Mouse (Mus musculus): ENCODE measurements around the gene Gan. TPM values are rescaled to one million over a fixed set of nuclear protein-coding genes. Genes with fewer than 3 reads are reported as not detected.

The Gan gene
- polyA plus RNA-seq, 1 experiment from 2014 or later = 1.7 TPM

DNA sequence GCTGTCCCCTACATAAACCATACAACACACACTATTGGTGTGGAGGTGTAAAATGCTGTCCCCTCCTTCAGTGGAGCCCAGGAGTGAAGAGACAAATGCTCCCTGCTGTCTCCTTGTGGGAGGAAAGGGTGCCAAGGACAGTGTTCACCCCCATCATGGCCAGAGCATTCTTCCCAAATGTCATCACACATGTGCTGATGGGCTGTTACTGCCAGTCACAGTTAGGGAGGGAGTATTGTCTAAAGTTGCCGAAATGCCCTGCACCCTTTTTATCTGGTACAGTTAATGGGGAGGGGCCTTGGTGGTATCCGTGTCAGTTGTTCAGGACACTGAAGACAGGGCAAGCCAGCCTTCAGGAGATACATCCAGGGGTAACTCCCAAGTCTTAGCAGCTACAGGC lies 8.6 kb downstream of the Gan start:
- Histone ChIP-seq H3K36me3 (ENCODE audit: control insufficient read depth, insufficient read depth, low read length) (no peaks in the 10 kb centered on the region), H3K4me3 (ENCODE audit: low read depth, low read length) (no peak overlapping the region), H3K9ac (ENCODE audit: low read depth, low read length) (no peak overlapping the region), H3K4me2 (no peak overlapping the region), H3K27me3 (ENCODE audit: control insufficient read depth, insufficient read depth, low read length) (no peaks in the 10 kb centered on the region), H3K9me3 (replicated peaks; ENCODE audit: control insufficient read depth, low read length) (no peaks in the 10 kb centered on the region), H3K27ac (ENCODE audit: low read depth, low read length) (no peak overlapping the region), H3K4me1 (ENCODE audit: control insufficient read depth, insufficient read depth, low read length) (peaks cover 12% of the 10 kb centered on the region)
- WGBS (ENCODE audit: insufficient replicate concordance) = 59% methylated on average over 2 of the region's 2 CpGs
- ATAC-seq (replicated peaks; ENCODE audit: insufficient number of reproducible peaks, low FRiP score, low TSS enrichment) = no peak

GRCm38 (mm10) chr8:117167243-117167883 lies 9.4 kb downstream of the Gan start:
- no peaks in the 10 kb centered on the region for H3K27me3 ChIP-seq (ENCODE audit: control insufficient read depth, insufficient read depth, low read length)
- no peak overlapping the region for H3K4me2 ChIP-seq
- no peak overlapping the region for H3K27ac ChIP-seq (ENCODE audit: low read depth, low read length)
- no peak overlapping the region for H3K9ac ChIP-seq (ENCODE audit: low read depth, low read length)
- H3K4me3 ChIP-seq (ENCODE audit: low read depth, low read length) = no peak overlapping the region
- no peaks in the 10 kb centered on the region for H3K9me3 ChIP-seq (replicated peaks; ENCODE audit: control insufficient read depth, low read length)
- no peaks in the 10 kb centered on the region for H3K36me3 ChIP-seq (ENCODE audit: control insufficient read depth, insufficient read depth, low read length)
- WGBS (ENCODE audit: insufficient replicate concordance) = 68% methylated on average over 8 of the region's 8 CpGs
- ATAC-seq (replicated peaks; ENCODE audit: insufficient number of reproducible peaks, low FRiP score, low TSS enrichment) = no peak
- H3K4me1 ChIP-seq (ENCODE audit: control insufficient read depth, insufficient read depth, low read length) = peaks cover 12% of the 10 kb centered on the region

GRCm38 (mm10) chr8:117168378-117168777 lies 10.4 kb downstream of the Gan start:
- H3K4me2 ChIP-seq = no peak overlapping the region
- peak overlapping the region; percentile 30; the same call in 1 of the 2 replicates for H3K9ac ChIP-seq (ENCODE audit: low read depth, low read length)
- no peak overlapping the region for H3K4me3 ChIP-seq (ENCODE audit: low read depth, low read length)
- WGBS (ENCODE audit: insufficient replicate concordance) = 75% methylated on average over 9 of the region's 9 CpGs
- no peaks in the 10 kb centered on the region for H3K9me3 ChIP-seq (replicated peaks; ENCODE audit: control insufficient read depth, low read length)
- no peaks in the 10 kb centered on the region for H3K36me3 ChIP-seq (ENCODE audit: control insufficient read depth, insufficient read depth, low read length)
- peaks cover 17% of the 10 kb centered on the region for H3K4me1 ChIP-seq (ENCODE audit: control insufficient read depth, insufficient read depth, low read length)
- no peak overlapping the region for H3K27ac ChIP-seq (ENCODE audit: low read depth, low read length)
- H3K27me3 ChIP-seq (ENCODE audit: control insufficient read depth, insufficient read depth, low read length) = no peaks in the 10 kb centered on the region
- ATAC-seq (replicated peaks; ENCODE audit: insufficient number of reproducible peaks, low FRiP score, low TSS enrichment) = peak; percentile 44; the same call in 1 of the 2 replicates

DNA sequence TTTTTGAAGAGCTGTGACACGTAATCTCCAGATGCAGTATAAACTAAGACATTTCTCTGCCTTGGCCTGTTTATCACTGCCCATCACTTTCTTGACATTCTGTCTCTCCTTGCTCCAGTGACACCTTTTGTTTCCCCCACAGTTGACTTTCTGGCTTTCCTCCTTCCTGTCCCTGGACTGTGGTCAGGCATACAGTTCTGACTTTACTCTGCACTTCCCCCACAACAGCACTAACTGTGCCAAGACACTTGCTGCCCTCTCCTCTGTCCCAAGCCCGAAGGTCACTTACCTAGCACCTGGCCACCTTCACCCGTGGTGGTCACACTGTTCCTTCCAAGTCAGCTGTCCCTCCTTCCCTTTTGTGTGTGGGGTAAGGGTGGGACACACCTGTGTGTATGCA lies 13.9 kb downstream of the Gan start:
- no peak overlapping the region for H3K27ac ChIP-seq (ENCODE audit: low read depth, low read length)
- peaks cover 12% of the 10 kb centered on the region for H3K4me1 ChIP-seq (ENCODE audit: control insufficient read depth, insufficient read depth, low read length)
- H3K9me3 ChIP-seq (replicated peaks; ENCODE audit: control insufficient read depth, low read length) = no peaks in the 10 kb centered on the region
- H3K9ac ChIP-seq (ENCODE audit: low read depth, low read length) = no peak overlapping the region
- WGBS (ENCODE audit: insufficient replicate concordance) = 79% methylated on average over 3 of the region's 3 CpGs
- no peaks in the 10 kb centered on the region for H3K36me3 ChIP-seq (ENCODE audit: control insufficient read depth, insufficient read depth, low read length)
- no peak overlapping the region for H3K4me2 ChIP-seq
- H3K4me3 ChIP-seq (ENCODE audit: low read depth, low read length) = no peak overlapping the region
- H3K27me3 ChIP-seq (ENCODE audit: control insufficient read depth, insufficient read depth, low read length) = no peaks in the 10 kb centered on the region
- ATAC-seq (replicated peaks; ENCODE audit: insufficient number of reproducible peaks, low FRiP score, low TSS enrichment) = no peak

- peaks cover 7% of the 10 kb centered on the region; the same call in 1 of the 2 replicates for H3K4me1 ChIP-seq (ENCODE audit: control insufficient read depth, insufficient read depth, low read length)
- no peaks in the 10 kb centered on the region for H3K27me3 ChIP-seq (ENCODE audit: control insufficient read depth, insufficient read depth, low read length)
- H3K9ac ChIP-seq (ENCODE audit: low read depth, low read length) = no peak overlapping the region
- no peak overlapping the region for H3K4me3 ChIP-seq (ENCODE audit: low read depth, low read length)
- H3K9me3 ChIP-seq (replicated peaks; ENCODE audit: control insufficient read depth, low read length) = no peaks in the 10 kb centered on the region
- 29% methylated on average over 7 of the region's 7 CpGs for WGBS (ENCODE audit: insufficient replicate concordance)
- ATAC-seq (replicated peaks; ENCODE audit: insufficient number of reproducible peaks, low FRiP score, low TSS enrichment) = no peak
- no peak overlapping the region for H3K27ac ChIP-seq (ENCODE audit: low read depth, low read length)
- H3K36me3 ChIP-seq (ENCODE audit: control insufficient read depth, insufficient read depth, low read length) = no peaks in the 10 kb centered on the region
- no peak overlapping the region for H3K4me2 ChIP-seq
Measured at GRCm38 (mm10) chr8:117172904-117173303, 15.0 kb downstream of the Gan start.

- Histone ChIP-seq H3K4me2 (no peak overlapping the region), H3K9me3 (replicated peaks; ENCODE audit: control insufficient read depth, low read length) (no peaks in the 10 kb centered on the region), H3K4me3 (ENCODE audit: low read depth, low read length) (no peak overlapping the region), H3K36me3 (ENCODE audit: control insufficient read depth, insufficient read depth, low read length) (no peaks in the 10 kb centered on the region), H3K9ac (ENCODE audit: low read depth, low read length) (no peak overlapping the region), H3K27ac (ENCODE audit: low read depth, low read length) (no peak overlapping the region), H3K4me1 (ENCODE audit: control insufficient read depth, insufficient read depth, low read length) (0 out of 2 replicates have a peak, but pooled peaks cover 5% of the 10 kb centered on the region), H3K27me3 (ENCODE audit: control insufficient read depth, insufficient read depth, low read length) (no peaks in the 10 kb centered on the region)
- WGBS (ENCODE audit: insufficient replicate concordance) = 75% methylated on average over 3 of the region's 3 CpGs
- no peak for ATAC-seq (replicated peaks; ENCODE audit: insufficient number of reproducible peaks, low FRiP score, low TSS enrichment)
Measured at GRCm38 (mm10) chr8:117173690-117174089, 15.8 kb downstream of the Gan start.

DNA sequence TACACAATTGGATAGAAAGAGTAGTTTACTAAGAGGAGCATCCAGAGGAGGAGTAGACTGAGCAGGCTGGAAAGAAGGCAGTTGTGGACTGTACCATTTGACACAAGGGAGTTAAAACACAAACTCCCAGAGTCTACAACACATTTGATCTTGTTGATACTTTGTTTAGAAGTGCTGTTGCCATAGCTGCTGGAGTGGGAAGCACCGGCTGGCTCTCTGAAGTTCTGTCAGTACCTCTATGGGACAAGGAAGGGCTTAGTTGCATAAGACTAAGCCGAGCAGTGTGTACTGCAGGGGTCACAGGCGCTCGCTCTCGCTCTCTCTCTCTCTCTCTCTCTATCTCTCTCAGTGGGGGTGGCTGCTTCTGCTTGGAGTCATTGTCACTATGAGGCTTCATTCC lies 16.6 kb downstream of the Gan start:
- 79% methylated on average over 5 of the region's 5 CpGs for WGBS (ENCODE audit: insufficient replicate concordance)
- Histone ChIP-seq H3K9ac (ENCODE audit: low read depth, low read length) (no peak overlapping the region), H3K4me3 (ENCODE audit: low read depth, low read length) (no peak overlapping the region), H3K27me3 (ENCODE audit: control insufficient read depth, insufficient read depth, low read length) (no peaks in the 10 kb centered on the region), H3K9me3 (replicated peaks; ENCODE audit: control insufficient read depth, low read length) (no peaks in the 10 kb centered on the region), H3K4me1 (ENCODE audit: control insufficient read depth, insufficient read depth, low read length) (0 out of 2 replicates have a peak, but pooled peaks cover 5% of the 10 kb centered on the region), H3K27ac (ENCODE audit: low read depth, low read length) (no peak overlapping the region), H3K36me3 (ENCODE audit: control insufficient read depth, insufficient read depth, low read length) (no peaks in the 10 kb centered on the region), H3K4me2 (no peak overlapping the region)
- ATAC-seq (replicated peaks; ENCODE audit: insufficient number of reproducible peaks, low FRiP score, low TSS enrichment) = no peak

DNA sequence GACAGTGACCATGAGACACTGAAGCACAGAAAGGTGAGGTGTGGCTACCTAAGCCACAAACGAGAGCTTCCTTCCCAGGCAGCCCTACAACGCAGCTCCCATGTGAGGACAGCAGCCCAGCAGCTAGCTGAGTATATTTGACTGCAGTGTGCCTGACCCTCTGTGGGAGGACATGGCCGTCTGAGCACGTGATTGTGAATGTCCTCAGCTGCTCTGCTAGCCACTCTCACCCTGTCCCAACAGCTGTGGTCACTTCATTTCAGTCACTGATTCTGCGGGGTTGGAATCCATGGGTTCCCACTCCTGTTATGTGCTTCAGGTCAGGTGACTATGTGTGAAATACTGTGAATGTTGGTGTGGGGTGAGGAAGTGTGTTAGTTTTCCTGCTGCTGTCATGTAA lies 18.4 kb downstream of the Gan start:
- WGBS (ENCODE audit: insufficient replicate concordance) = 78% methylated on average over 5 of the region's 5 CpGs
- 0 out of 2 replicates have a peak, but pooled peaks cover 5% of the 10 kb centered on the region for H3K4me1 ChIP-seq (ENCODE audit: control insufficient read depth, insufficient read depth, low read length)
- H3K9me3 ChIP-seq (replicated peaks; ENCODE audit: control insufficient read depth, low read length) = no peaks in the 10 kb centered on the region
- no peak overlapping the region for H3K4me2 ChIP-seq
- H3K9ac ChIP-seq (ENCODE audit: low read depth, low read length) = no peak overlapping the region
- no peaks in the 10 kb centered on the region for H3K36me3 ChIP-seq (ENCODE audit: control insufficient read depth, insufficient read depth, low read length)
- H3K4me3 ChIP-seq (ENCODE audit: low read depth, low read length) = no peak overlapping the region
- no peak overlapping the region for H3K27ac ChIP-seq (ENCODE audit: low read depth, low read length)
- H3K27me3 ChIP-seq (ENCODE audit: control insufficient read depth, insufficient read depth, low read length) = no peaks in the 10 kb centered on the region
- no peak for ATAC-seq (replicated peaks; ENCODE audit: insufficient number of reproducible peaks, low FRiP score, low TSS enrichment)

DNA sequence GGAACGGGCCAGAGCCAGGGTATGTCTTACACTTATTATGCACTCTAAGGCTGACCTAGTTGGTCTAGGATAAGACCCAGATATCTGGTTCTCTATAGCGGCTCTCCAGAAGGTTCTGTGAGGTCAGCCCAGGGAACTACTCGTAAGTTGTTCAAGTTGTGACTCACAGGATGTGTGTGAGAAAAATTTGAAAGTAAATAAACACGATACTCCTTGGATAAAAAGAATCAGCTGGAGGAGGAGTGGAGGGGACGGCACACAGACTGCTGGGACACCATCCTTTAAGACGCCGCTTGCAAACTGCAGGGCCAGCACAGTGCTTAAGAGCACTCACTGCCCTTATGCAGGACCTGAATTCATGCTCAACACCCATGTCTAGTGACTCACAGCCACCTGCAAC lies 19.3 kb downstream of the Gan start:
- no peak overlapping the region for H3K9ac ChIP-seq (ENCODE audit: low read depth, low read length)
- no peaks in the 10 kb centered on the region for H3K9me3 ChIP-seq (replicated peaks; ENCODE audit: control insufficient read depth, low read length)
- 0 out of 2 replicates have a peak, but pooled peaks cover 5% of the 10 kb centered on the region for H3K4me1 ChIP-seq (ENCODE audit: control insufficient read depth, insufficient read depth, low read length)
- H3K27me3 ChIP-seq (ENCODE audit: control insufficient read depth, insufficient read depth, low read length) = no peaks in the 10 kb centered on the region
- ATAC-seq (replicated peaks; ENCODE audit: insufficient number of reproducible peaks, low FRiP score, low TSS enrichment) = no peak
- no peak overlapping the region for H3K4me3 ChIP-seq (ENCODE audit: low read depth, low read length)
- no peaks in the 10 kb centered on the region for H3K36me3 ChIP-seq (ENCODE audit: control insufficient read depth, insufficient read depth, low read length)
- H3K27ac ChIP-seq (ENCODE audit: low read depth, low read length) = no peak overlapping the region
- 86% methylated on average over 7 of the region's 7 CpGs for WGBS (ENCODE audit: insufficient replicate concordance)
- H3K4me2 ChIP-seq = no peak overlapping the region

Measured in heart, embryonic 11.5 days (tissue).